Comparison of ENCODE assay signal across 37 mouse cellular contexts in the genomic region with DNA sequence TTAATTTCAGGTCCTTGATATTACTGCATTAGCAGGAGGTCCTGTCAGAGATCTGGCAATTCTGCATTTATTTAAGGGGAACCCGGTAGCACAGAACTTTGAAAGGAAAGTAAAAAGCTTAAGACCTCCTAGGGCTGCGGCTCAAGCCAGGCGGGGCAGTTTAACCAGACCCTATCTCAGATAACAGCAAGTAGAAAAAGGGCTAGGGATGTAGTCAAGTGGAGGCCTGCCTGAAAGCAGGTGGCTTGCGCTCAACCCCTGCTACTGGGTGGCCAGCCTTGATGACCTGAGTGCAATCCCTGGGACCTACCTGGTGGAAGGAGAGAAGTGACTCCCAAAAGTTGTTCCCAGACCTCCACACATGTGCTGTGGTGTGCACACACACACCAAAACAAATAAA. TPM values are rescaled to one million over a fixed set of nuclear protein-coding genes. Genes with fewer than 3 reads are reported as not detected.
"Had no signal": no experiment of that assay in that cellular context is flagged by ENCODE, and none has a peak within 500 bp of the region (broad histone marks: within the 10 kb centered on the region; RNA-seq: fewer than 3 reads in every experiment).

No protein-coding gene starts in this region.

- H3K9ac ChIP-seq: hindbrain, embryonic 12.5 days; hindbrain, embryonic 14.5 days; intestine, embryonic 15.5 days; limb, embryonic 12.5 days had no signal

- ATAC-seq: hindbrain, embryonic 16.5 days; inflammation-experienced regulatory T-cells, adult 6 months; intestine, embryonic 15.5 days; intestine, postnatal 0 days had no signal

- H3K4me1 ChIP-seq: hindbrain, embryonic 10.5 days; hindbrain, embryonic 12.5 days; intestine, embryonic 15.5 days; limb, embryonic 10.5 days; limb, embryonic 12.5 days had no signal

- H3K36me3 ChIP-seq: hindbrain, embryonic 10.5 days; hindbrain, embryonic 12.5 days; intestine, embryonic 15.5 days; limb, embryonic 10.5 days; limb, embryonic 12.5 days had no signal

- DNase-seq: gastrocnemius, postnatal 14 days; gastrocnemius, postnatal 36 days; heart, adult 11 months; heart, adult 2 months; heart, postnatal 10 days; heart, postnatal 4 days; kidney, adult 18-20 months; kidney, adult 8-10 months; kidney, postnatal 10 days; kidney, postnatal 25 days; kidney, postnatal 4 days had no signal

- H3K9me3 ChIP-seq: hindbrain, embryonic 12.5 days; intestine, embryonic 15.5 days; limb, embryonic 10.5 days; limb, embryonic 12.5 days had no signal

- H3K4me2 ChIP-seq: heart, embryonic 11.5 days; hindbrain, embryonic 12.5 days; hindbrain, embryonic 14.5 days; intestine, embryonic 15.5 days; limb, embryonic 12.5 days had no signal

- H3K4me3 ChIP-seq: heart, adult 2 months; hindbrain, embryonic 10.5 days; hindbrain, embryonic 12.5 days; intestine, embryonic 15.5 days; layer of hippocampus, adult 2 months; left cerebral cortex, adult 2 months; limb, embryonic 10.5 days; limb, embryonic 12.5 days had no signal

- H3K27ac ChIP-seq: heart, adult 2 months; hindbrain, embryonic 10.5 days; hindbrain, embryonic 12.5 days; hindbrain, embryonic 14.5 days; intestine, embryonic 15.5 days; layer of hippocampus, adult 2 months; left cerebral cortex, adult 2 months; limb, embryonic 10.5 days; limb, embryonic 12.5 days had no signal

- H3K27me3 ChIP-seq: hindbrain, embryonic 12.5 days; intestine, embryonic 15.5 days; limb, embryonic 12.5 days had no signal

RNA-seq across cellular contexts. Expression of a gene that starts 6.6 kb away (rescaled TPM):
- total RNA-seq: gastrocnemius, adult 18-20 months; gastrocnemius, adult 8-10 months; gastrocnemius, postnatal 14 days; gastrocnemius, postnatal 36 days; heart, adult 2 months; heart, postnatal 10 days; heart, postnatal 25 days; heart, postnatal 4 days; layer of hippocampus, adult 2 months; layer of hippocampus, postnatal 10 days; layer of hippocampus, postnatal 25 days; left cerebral cortex, adult 2 months; left cerebral cortex, postnatal 14 days; left cerebral cortex, postnatal 36 days; liver, adult 2 months had no signal
- polyA plus RNA-seq: gonadal fat pad, adult 2 months; heart, adult 2 months; heart, embryonic 11.5 days; heart, embryonic 14.5 days; heart, embryonic 16.5 days; hindbrain, embryonic 12.5 days; hindbrain, embryonic 14.5 days; hindbrain, embryonic 16.5 days; inflammation-experienced regulatory T-cells, adult 6 months; intestine, embryonic 15.5 days; intestine, postnatal 0 days; kidney, embryonic 14.5 days; limb, embryonic 10.5 days; limb, embryonic 12.5 days; limb, embryonic 14.5 days; liver, adult 2 months had no signal

RNA-seq across cellular contexts. Expression of a gene that starts 26.8 kb away (rescaled TPM):
- total RNA-seq: gastrocnemius, adult 18-20 months; gastrocnemius, adult 8-10 months; gastrocnemius, postnatal 14 days; gastrocnemius, postnatal 36 days; heart, adult 2 months; heart, postnatal 10 days; heart, postnatal 25 days; heart, postnatal 4 days; layer of hippocampus, adult 2 months; layer of hippocampus, postnatal 25 days; left cerebral cortex, adult 2 months; left cerebral cortex, postnatal 14 days; left cerebral cortex, postnatal 36 days; liver, adult 2 months had no signal
- polyA plus RNA-seq: gonadal fat pad, adult 2 months; heart, adult 2 months; heart, embryonic 11.5 days; heart, embryonic 14.5 days; heart, embryonic 16.5 days; hindbrain, embryonic 10.5 days; hindbrain, embryonic 12.5 days; hindbrain, embryonic 14.5 days; hindbrain, embryonic 16.5 days; inflammation-experienced regulatory T-cells, adult 6 months; intestine, embryonic 15.5 days; kidney, embryonic 14.5 days; kidney, embryonic 16.5 days; limb, embryonic 10.5 days; limb, embryonic 12.5 days; liver, adult 2 months had no signal
